Mouse (Mus musculus): ENCODE data around the gene Flt3l. TPM values are rescaled to one million over a fixed set of nuclear protein-coding genes. Genes with fewer than 3 reads are reported as not detected.

The Flt3l gene
- polyA plus RNA-seq (2015; fragmentation: Nextera tagmentation; extraction: Ambion mirVana), result 1.3 and 1.7 TPM in 2 replicates

- H3K36me3 ChIP-seq, result 0 out of 2 replicates have a peak, but pooled peaks cover 4% of the 10 kb centered on the region
- H3K4me1 ChIP-seq, result peaks cover 7% of the 10 kb centered on the region
- H3K9me3 ChIP-seq, result no peaks in the 10 kb centered on the region
- ATAC-seq (ENCODE audit: insufficient number of reproducible peaks, insufficient read depth, low FRiP score, low TSS enrichment, low read depth), result peak; percentile 60
- H3K27ac ChIP-seq, result peak within 1 kb of the TSS; percentile 5; the same call in 1 of the 2 replicates
- peaks cover 15% of the 10 kb centered on the region; the same call in 1 of the 2 replicates for H3K27me3 ChIP-seq
- H3K9ac ChIP-seq, result peak within 1 kb of the TSS; percentile 77
- H3K4me2 ChIP-seq, result peak within 1 kb of the TSS; percentile 72
- 2% methylated on average over 29 of the region's 29 CpGs for WGBS
- H3K4me3 ChIP-seq, result peak within 1 kb of the TSS; percentile 56
Measured at GRCm38 (mm10) chr7:45135993-45136567, at the start of gene Flt3l, which contains the start of gene Gm45713. Flt3l (minus strand) TSS chr7:45136432. Gm45713 (minus strand) TSS chr7:45136231.

- H3K4me1 ChIP-seq, result peaks cover 10% of the 10 kb centered on the region; the same call in 1 of the 2 replicates
- H3K4me3 ChIP-seq, result no peak overlapping the region
- peak overlapping the region; percentile 36; the same call in 1 of the 2 replicates for H3K9ac ChIP-seq
- H3K36me3 ChIP-seq, result no peaks in the 10 kb centered on the region
- ATAC-seq (ENCODE audit: insufficient number of reproducible peaks, insufficient read depth, low FRiP score, low TSS enrichment, low read depth), result no peak
- H3K27ac ChIP-seq, result no peak overlapping the region
- no peaks in the 10 kb centered on the region for H3K9me3 ChIP-seq
- H3K27me3 ChIP-seq, result peaks cover 87% of the 10 kb centered on the region
- no peak overlapping the region for H3K4me2 ChIP-seq
- 57% methylated on average over 7 of the region's 7 CpGs for WGBS
Measured at GRCm38 (mm10) chr7:45185921-45186320, 49.7 kb upstream of the Flt3l start.

GRCm38 (mm10) chr7:45183672-45184071 lies 47.4 kb upstream of the Flt3l start:
- Histone ChIP-seq H3K4me1 (peaks cover 10% of the 10 kb centered on the region; the same call in 1 of the 2 replicates), H3K9ac (no peak overlapping the region), H3K27ac (no peak overlapping the region), H3K4me2 (no peak overlapping the region), H3K36me3 (no peaks in the 10 kb centered on the region), H3K9me3 (no peaks in the 10 kb centered on the region), H3K4me3 (no peak overlapping the region), H3K27me3 (peaks cover 93% of the 10 kb centered on the region)
- no peak for ATAC-seq (ENCODE audit: insufficient number of reproducible peaks, insufficient read depth, low FRiP score, low TSS enrichment, low read depth)
- 63% methylated on average over 7 of the region's 7 CpGs for WGBS

- ATAC-seq (ENCODE audit: insufficient number of reproducible peaks, insufficient read depth, low FRiP score, low TSS enrichment, low read depth), result no peak
- Histone ChIP-seq H3K36me3 (no peaks in the 10 kb centered on the region), H3K27me3 (peaks cover 95% of the 10 kb centered on the region), H3K9ac (peak overlapping the region; percentile 58), H3K4me3 (peak overlapping the region; percentile 36), H3K4me2 (peak overlapping the region; percentile 61), H3K9me3 (no peaks in the 10 kb centered on the region), H3K4me1 (peaks cover 10% of the 10 kb centered on the region; the same call in 1 of the 2 replicates), H3K27ac (no peak overlapping the region)
- 19% methylated on average over 11 of the region's 11 CpGs for WGBS
Measured at GRCm38 (mm10) chr7:45182606-45183005, 46.4 kb upstream of the Flt3l start.

- no peak overlapping the region for H3K27ac ChIP-seq
- peak; percentile 73 for ATAC-seq (ENCODE audit: insufficient number of reproducible peaks, insufficient read depth, low FRiP score, low TSS enrichment, low read depth)
- under 1% methylated on average over 34 of the region's 34 CpGs for WGBS
- H3K4me1 ChIP-seq, result peaks cover 10% of the 10 kb centered on the region; the same call in 1 of the 2 replicates
- H3K27me3 ChIP-seq, result peaks cover 99% of the 10 kb centered on the region
- H3K36me3 ChIP-seq, result no peaks in the 10 kb centered on the region
- H3K9me3 ChIP-seq, result no peaks in the 10 kb centered on the region
- H3K9ac ChIP-seq, result peak overlapping the region; percentile 58
- peak overlapping the region; percentile 36 for H3K4me3 ChIP-seq
- H3K4me2 ChIP-seq, result peak overlapping the region; percentile 61
Measured at GRCm38 (mm10) chr7:45182199-45182601, 46.0 kb upstream of the Flt3l start.

GRCm38 (mm10) chr7:45181540-45181939 lies 45.3 kb upstream of the Flt3l start:
- WGBS, result 6% methylated on average over 35 of the region's 35 CpGs
- H3K4me3 ChIP-seq, result 0 out of 2 replicates have a peak overlapping the region, but pooled peaks have one; percentile 13
- H3K9me3 ChIP-seq, result no peaks in the 10 kb centered on the region
- H3K4me2 ChIP-seq, result 0 out of 2 replicates have a peak overlapping the region, but pooled peaks have one; percentile 16
- H3K4me1 ChIP-seq, result peaks cover 14% of the 10 kb centered on the region
- no peaks in the 10 kb centered on the region for H3K36me3 ChIP-seq
- no peak overlapping the region for H3K9ac ChIP-seq
- no peak overlapping the region for H3K27ac ChIP-seq
- no peak for ATAC-seq (ENCODE audit: insufficient number of reproducible peaks, insufficient read depth, low FRiP score, low TSS enrichment, low read depth)
- H3K27me3 ChIP-seq, result peaks cover 99% of the 10 kb centered on the region

GRCm38 (mm10) chr7:45180896-45181477 lies 44.8 kb upstream of the Flt3l start, which contains the start of gene Pth2:
Pth2 (plus strand) TSS chr7:45180995.
- Histone ChIP-seq H3K27me3 (peaks cover 100% of the 10 kb centered on the region), H3K4me1 (peaks cover 20% of the 10 kb centered on the region), H3K36me3 (no peaks in the 10 kb centered on the region), H3K9me3 (no peaks in the 10 kb centered on the region), H3K27ac (no peak within 1 kb of the TSS), H3K4me2 (0 out of 2 replicates have a peak within 1 kb of the TSS, but pooled peaks have one; percentile 16), H3K4me3 (0 out of 2 replicates have a peak within 1 kb of the TSS, but pooled peaks have one; percentile 13), H3K9ac (no peak within 1 kb of the TSS)
- 13% methylated on average over 20 of the region's 20 CpGs for WGBS
- no peak for ATAC-seq (ENCODE audit: insufficient number of reproducible peaks, insufficient read depth, low FRiP score, low TSS enrichment, low read depth)

GRCm38 (mm10) chr7:45179469-45179868 lies 43.2 kb upstream of the Flt3l start, which contains the start of gene Gfy:
Gfy (minus strand) TSS chr7:45179569.
- peaks cover 30% of the 10 kb centered on the region for H3K4me1 ChIP-seq
- no peak for ATAC-seq (ENCODE audit: insufficient number of reproducible peaks, insufficient read depth, low FRiP score, low TSS enrichment, low read depth)
- no peaks in the 10 kb centered on the region for H3K36me3 ChIP-seq
- no peak within 1 kb of the TSS for H3K9ac ChIP-seq
- H3K4me2 ChIP-seq, result no peak within 1 kb of the TSS
- 22% methylated on average over 7 of the region's 7 CpGs for WGBS
- H3K9me3 ChIP-seq, result no peaks in the 10 kb centered on the region
- peak within 1 kb of the TSS; percentile 3; the same call in 1 of the 2 replicates for H3K4me3 ChIP-seq
- peaks cover 100% of the 10 kb centered on the region for H3K27me3 ChIP-seq
- H3K27ac ChIP-seq, result no peak within 1 kb of the TSS

- H3K27me3 ChIP-seq, result peaks cover 99% of the 10 kb centered on the region
- peak overlapping the region; percentile 3; the same call in 1 of the 2 replicates for H3K4me3 ChIP-seq
- H3K9ac ChIP-seq, result no peak overlapping the region
- no peak overlapping the region for H3K27ac ChIP-seq
- no peaks in the 10 kb centered on the region for H3K9me3 ChIP-seq
- H3K36me3 ChIP-seq, result no peaks in the 10 kb centered on the region
- peaks cover 31% of the 10 kb centered on the region for H3K4me1 ChIP-seq
- no peak for ATAC-seq (ENCODE audit: insufficient number of reproducible peaks, insufficient read depth, low FRiP score, low TSS enrichment, low read depth)
- H3K4me2 ChIP-seq, result no peak overlapping the region
- WGBS, result 24% methylated on average over 7 of the region's 7 CpGs
Measured at GRCm38 (mm10) chr7:45178550-45178949, 42.3 kb upstream of the Flt3l start.

- Histone ChIP-seq H3K36me3 (no peaks in the 10 kb centered on the region), H3K9me3 (no peaks in the 10 kb centered on the region), H3K4me2 (peak overlapping the region; percentile 52), H3K9ac (peak overlapping the region; percentile 55), H3K27me3 (peaks cover 97% of the 10 kb centered on the region), H3K4me1 (peaks cover 24% of the 10 kb centered on the region), H3K4me3 (peak overlapping the region; percentile 33), H3K27ac (no peak overlapping the region)
- 4% methylated on average over 28 of the region's 31 CpGs for WGBS
- ATAC-seq (ENCODE audit: insufficient number of reproducible peaks, insufficient read depth, low FRiP score, low TSS enrichment, low read depth), result no peak
Measured at GRCm38 (mm10) chr7:45176356-45176755, 40.1 kb upstream of the Flt3l start.

- Histone ChIP-seq H3K9me3 (no peaks in the 10 kb centered on the region), H3K4me1 (peaks cover 21% of the 10 kb centered on the region), H3K27ac (no peak overlapping the region), H3K4me3 (peak overlapping the region; percentile 33), H3K27me3 (peaks cover 96% of the 10 kb centered on the region), H3K4me2 (peak overlapping the region; percentile 52), H3K9ac (peak overlapping the region; percentile 55; the same call in 1 of the 2 replicates), H3K36me3 (no peaks in the 10 kb centered on the region)
- no peak for ATAC-seq (ENCODE audit: insufficient number of reproducible peaks, insufficient read depth, low FRiP score, low TSS enrichment, low read depth)
- 2% methylated on average over 23 of the region's 23 CpGs for WGBS
Measured at GRCm38 (mm10) chr7:45175929-45176328, 39.7 kb upstream of the Flt3l start.

All from embryonic facial prominence, embryonic 13.5 days (tissue).